Mouse (Mus musculus) bone marrow, adult 2 months (tissue): ENCODE measurements at regions not wholly inside any gene's neighbourhood (a gene's known extent, or its start where the extent isn't known, plus 50 kb on each side); places are given as distances from the start of the nearest gene placed in this dataset.

Experiments used
- CTCF ChIP-seq: fragments of 200-500 bp; IDR thresholded peaks from 2 replicates; pipeline ENCODE4 v1.5.1; 2011; ENCODE audit warnings: low read length, control low read depth; ENCODE audit not compliant: control insufficient read depth, insufficient read depth
- POLR2A ChIP-seq: fragments of 200-500 bp; IDR thresholded peaks from 2 replicates; pipeline ENCODE4 v1.6.1; 2011; ENCODE audit warnings: low read depth, mild to moderate bottlenecking, control low read depth, low read length, borderline replicate concordance; ENCODE audit not compliant: control insufficient read depth

DNA sequence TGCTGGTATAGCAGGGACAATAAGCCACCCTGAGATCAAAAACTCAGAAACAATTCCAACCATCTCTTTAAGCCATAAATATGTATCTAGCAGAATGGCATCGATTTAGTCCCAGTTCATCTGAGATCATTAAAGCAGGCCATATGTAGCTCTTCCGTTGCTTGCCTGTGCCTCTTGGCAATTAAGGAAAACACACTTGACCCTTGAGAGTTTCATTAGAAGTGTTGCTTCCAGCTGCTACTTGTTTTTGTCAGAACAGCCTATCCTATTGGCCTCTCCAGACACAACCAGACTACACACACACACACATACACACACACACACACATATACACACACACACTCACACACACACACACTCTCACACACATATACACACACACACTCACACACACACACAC, 71.5 kb upstream of the Actbl2 start:
- TF ChIP-seq CTCF = no peak
- TF ChIP-seq POLR2A = no peak
